Mouse (Mus musculus) liver, embryonic 14.5 days (tissue): ENCODE results near the gene Mta2. TPM values are rescaled to one million over a fixed set of nuclear protein-coding genes. Genes with fewer than 3 reads are reported as not detected.

Source experiments
- ATAC-seq: fragments of 200-750 bp; cut with Nextera tagmentation; 2 replicates; pipeline ENCODE4 v1.8.0; 2017; ENCODE audit warnings: moderate number of reproducible peaks, mild to moderate bottlenecking, moderate library complexity; ENCODE audit not compliant: insufficient read depth
- DNase-seq, 3 experiments: peaks; one replicate each; pipeline ENCODE4 v3.0.0-alpha.2; 2012 to 2013; ENCODE audit warnings: low read depth in 3 of 3, low spot score in 3 of 3
- H3K27ac ChIP-seq: fragments of 300-500 bp; sonication (generic); 2 replicates; pipeline ENCODE4 v1.5.1; 2014; ENCODE audit warnings: moderate library complexity, mild to moderate bottlenecking, control low read depth, inconsistent platforms
- H3K27me3 ChIP-seq: fragments of 300-500 bp; sonication (generic); 2 replicates; pipeline ENCODE4 v1.6.1; 2014; ENCODE audit warnings: mild to moderate bottlenecking, low read length, moderate library complexity; ENCODE audit not compliant: control insufficient read depth, insufficient read depth
- H3K36me3 ChIP-seq: fragments of 300-500 bp; sonication (generic); replicated peaks from 2 replicates; pipeline ENCODE4 v1.6.1; 2014; ENCODE audit warnings: low read depth; ENCODE audit not compliant: control insufficient read depth, insufficient read depth
- H3K4me1 ChIP-seq, 2 experiments: fragments of 200-500 bp in 1 of 2; fragments of 300-500 bp in 1 of 2; sonication (generic) in 1 of 2; replicated peaks; 2 replicates each; pipeline ENCODE4 v1.6.1; 2012 to 2014; ENCODE audit warnings: antibody characterized with exemption in 1 of 2, inconsistent platforms in 1 of 2, low read length in 1 of 2; ENCODE audit not compliant: control insufficient read depth in 2 of 2, insufficient read depth in 2 of 2
- H3K4me2 ChIP-seq: fragments of 300-500 bp; sonication (generic); 2 replicates; pipeline ENCODE4 v1.6.1; 2014; ENCODE audit warnings: low read depth, mild to moderate bottlenecking, control low read depth, moderate library complexity
- H3K4me3 ChIP-seq, 2 experiments: fragments of 200-500 bp in 1 of 2; fragments of 300-500 bp in 1 of 2; sonication (generic) in 1 of 2; 2 replicates each; pipeline ENCODE4 v1.5.1; 2012 to 2014; ENCODE audit warnings: low read depth in 2 of 2, low read length in 2 of 2, mild to moderate bottlenecking in 2 of 2, control low read depth in 1 of 2, inconsistent platforms in 1 of 2, moderate library complexity in 1 of 2; ENCODE audit not compliant: insufficient read depth in 1 of 2
- H3K9ac ChIP-seq: fragments of 300-500 bp; sonication (generic); replicated peaks from 2 replicates; pipeline ENCODE4 v1.6.1; 2014; ENCODE audit warnings: mild to moderate bottlenecking, control low read depth, moderate library complexity
- H3K9me3 ChIP-seq: fragments of 300-500 bp; sonication (generic); 2 replicates; pipeline ENCODE4 v1.6.1; 2016; ENCODE audit warnings: low read length, mixed read lengths; ENCODE audit not compliant: control insufficient read depth
- CTCF ChIP-seq: IDR thresholded peaks from 2 replicates; pipeline ENCODE4 v1.5.1; 2016; ENCODE audit warnings: antibody characterized with exemption, low read depth, control low read depth
- EP300 ChIP-seq: IDR thresholded peaks from 2 replicates; pipeline ENCODE4 v1.6.1; 2016; ENCODE audit warnings: antibody characterized with exemption, low read depth
- WGBS: fragments of 180-500 bp; shearing (Covaris S2); extraction: QIAGEN DNeasy Blood & Tissue Kit; methylation state at CpG from one replicate; pipeline ENCODE4 v1.1.7; 2014; ENCODE audit not compliant: insufficient replicate concordance; 5-methylcytosine and 5-hydroxymethylcytosine counted together
- polyA plus RNA-seq, 2 experiments: library from polyadenylated mRNA; depleted of rRNA in 1 of 2; stranded (reverse) in 1 of 2; unstranded in 1 of 2; fragments of >200 nt; fragmentation: Nextera tagmentation in 1 of 2; extraction: Ambion mirVana in 1 of 2; gene quantifications; 2 replicates each; pipeline versions ENCODE4 v1.2.1 to v1.2.3; 2012 to 2014

Mta2 gene
- polyA plus RNA-seq, 2 experiments, result 18.5 to 23.0 TPM

DNA sequence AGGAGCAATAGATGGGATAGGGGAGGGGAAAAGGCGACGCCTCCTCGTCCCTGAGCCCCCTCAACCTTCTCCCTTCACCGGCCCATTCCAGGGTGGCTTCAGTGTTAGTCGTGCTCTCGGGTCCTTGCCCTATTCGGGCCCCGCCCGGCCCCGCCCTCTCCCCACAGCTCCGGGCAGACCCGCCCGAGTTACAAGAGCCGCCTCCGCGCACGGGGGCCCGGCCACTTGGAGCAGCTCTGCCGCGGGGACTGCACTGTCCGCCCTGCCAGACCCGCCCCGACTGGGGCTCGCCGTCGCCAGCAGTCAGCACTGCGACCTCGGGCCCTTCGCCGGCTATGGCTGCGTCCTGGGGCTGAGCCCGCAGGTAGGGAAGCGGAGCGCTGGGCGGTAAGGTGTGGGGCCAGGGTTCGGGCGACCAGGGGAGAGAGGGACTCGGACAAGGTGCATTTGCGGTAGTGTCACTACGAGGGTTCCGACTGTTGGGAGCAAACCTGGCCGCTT, 47.4 kb downstream of the Mta2 start, which contains the start of gene Ahnak:
Gene Ahnak (plus strand): TSS at position 219 of the 501 bp plus-strand sequence.
- H3K4me2 ChIP-seq, result peak within 1 kb of the TSS; percentile 73
- DNase-seq (no peak), ATAC-seq (peak; percentile 65)
- H3K9ac ChIP-seq, result peak within 1 kb of the TSS; percentile 45
- peaks cover 0 to 10% of the 10 kb centered on the region in 2 experiments; a peak in 3 of 4 replicates for H3K4me1 ChIP-seq
- H3K27me3 ChIP-seq, result peaks cover 29% of the 10 kb centered on the region
- TF ChIP-seq CTCF, result no peak
- no peak for TF ChIP-seq EP300
- H3K4me3 ChIP-seq, result peak within 1 kb of the TSS; percentile 39 to 57
- no peak within 1 kb of the TSS for H3K27ac ChIP-seq
- under 1% methylated on average over 42 of the region's 42 CpGs for whole genome bisulfite sequencing
- H3K36me3 ChIP-seq, result no peaks in the 10 kb centered on the region
- no peaks in the 10 kb centered on the region for H3K9me3 ChIP-seq

DNA sequence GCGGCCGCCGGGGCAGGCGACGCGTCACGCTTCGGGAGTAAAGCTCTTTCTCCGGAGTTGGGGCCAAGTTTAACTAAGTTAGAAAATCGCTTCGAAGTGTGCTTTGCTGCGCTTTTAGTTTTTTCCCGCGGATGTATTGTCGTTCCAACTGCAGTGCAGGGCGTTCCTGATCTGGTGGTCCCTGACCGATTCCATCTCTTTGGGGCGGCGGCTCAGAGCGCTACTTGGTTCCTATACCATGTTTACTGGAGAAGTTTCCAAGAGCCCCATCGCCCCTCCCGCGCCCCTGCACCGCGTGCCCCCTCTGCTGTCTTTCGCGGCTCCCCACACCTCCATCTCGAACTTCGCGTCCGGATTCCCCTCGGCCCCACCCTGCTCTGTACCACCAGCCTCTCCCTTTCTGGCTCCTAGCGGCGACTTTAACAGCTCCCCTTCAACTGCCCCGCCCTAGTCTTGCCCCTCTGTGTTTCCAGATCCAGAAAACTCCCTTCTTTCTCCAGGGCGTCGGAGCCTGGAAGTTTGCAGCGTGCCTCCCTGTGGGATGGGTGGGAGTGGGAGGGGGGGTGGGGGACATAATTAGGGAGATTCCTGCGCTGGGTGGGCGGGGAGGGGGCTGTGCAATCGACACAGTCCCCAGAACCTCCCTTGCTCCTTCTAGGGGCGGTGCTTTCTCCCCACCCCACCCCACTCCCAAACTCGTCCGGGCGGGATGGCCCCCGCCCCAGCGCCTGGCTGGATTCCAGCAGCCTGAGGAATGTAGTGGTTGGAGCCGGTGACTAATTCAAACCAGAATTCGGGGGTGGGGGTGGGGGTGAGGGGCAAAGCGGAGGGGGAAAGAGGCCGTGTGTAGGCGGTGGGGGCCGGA, 48.1 kb downstream of the Mta2 start:
- Histone ChIP-seq H3K4me1 (peaks cover 0 to 8% of the 10 kb centered on the region in 2 experiments; a peak in 3 of 4 replicates), H3K9me3 (no peaks in the 10 kb centered on the region)

GRCm38 (mm10) chr19:8990432-8991102, 48.9 kb downstream of the Mta2 start:
- ATAC-seq (peak; percentile 18; the same call in 1 of the 2 replicates), DNase-seq (no peak)
- peak overlapping the region; percentile 73 for H3K4me2 ChIP-seq
- H3K27ac ChIP-seq, result no peak overlapping the region
- H3K9me3 ChIP-seq, result no peaks in the 10 kb centered on the region
- TF ChIP-seq EP300 (no peak), CTCF (no peak)
- no peaks in the 10 kb centered on the region for H3K36me3 ChIP-seq
- H3K9ac ChIP-seq, result no peak overlapping the region
- WGBS, result 24% methylated on average over 15 of the region's 15 CpGs
- peak overlapping the region; percentile 49 to 57 for H3K4me3 ChIP-seq
- peaks cover 29% of the 10 kb centered on the region for H3K27me3 ChIP-seq
- H3K4me1 ChIP-seq, result peaks cover 0 to 8% of the 10 kb centered on the region in 2 experiments; a peak in 3 of 4 replicates

More for the DNA sequence above, 48.1 kb downstream of the Mta2 start:
- Histone ChIP-seq H3K4me2 (peak overlapping the region; percentile 73), H3K36me3 (no peaks in the 10 kb centered on the region), H3K4me3 (peak overlapping the region; percentile 49 to 57), H3K9ac (peak overlapping the region; percentile 45), H3K27me3 (peaks cover 29% of the 10 kb centered on the region), H3K27ac (no peak overlapping the region)
- DNase-seq (no peak), ATAC-seq (0 out of 2 replicates have a peak, but pooled peaks have one; percentile 13)
- peak; percentile 32; the same call in 1 of the 2 replicates for TF ChIP-seq CTCF
- no peak for TF ChIP-seq EP300
- under 1% methylated on average over 53 of the region's 53 CpGs for WGBS

DNA sequence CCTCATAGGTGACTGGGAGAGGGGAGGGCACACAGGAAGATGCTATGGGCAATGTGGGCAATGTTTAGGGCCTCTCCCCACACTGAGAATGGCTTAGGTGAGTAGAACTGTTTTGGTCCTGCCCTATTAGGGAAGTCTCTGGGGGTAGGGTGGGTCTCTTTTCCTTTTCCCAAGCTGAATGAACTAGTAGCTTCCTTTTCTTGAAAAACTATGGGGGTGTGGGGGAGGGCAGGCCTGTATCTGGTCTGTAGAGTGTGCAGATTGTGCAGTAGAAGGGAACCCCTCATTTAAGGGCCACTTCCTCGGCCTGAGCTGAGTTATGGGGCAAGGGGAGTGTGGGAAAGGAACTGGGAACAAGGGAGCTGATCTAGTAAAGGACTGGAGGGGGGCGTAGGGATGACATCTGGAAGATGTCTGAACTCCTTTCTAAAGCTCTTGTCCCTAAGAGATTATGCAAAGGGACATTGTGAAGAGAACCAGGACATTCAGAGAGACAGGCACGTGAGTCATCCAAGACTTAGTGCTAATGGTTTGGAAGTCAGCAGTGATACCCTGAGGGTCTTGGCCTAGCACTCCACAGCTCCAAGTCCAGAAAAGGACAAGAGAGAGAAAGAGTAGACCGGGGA, 49.7 kb downstream of the Mta2 start:
- peaks cover 0 to 5% of the 10 kb centered on the region in 2 experiments; a peak in 3 of 4 replicates for H3K4me1 ChIP-seq
- H3K27ac ChIP-seq, result no peak overlapping the region
- no peaks in the 10 kb centered on the region for H3K36me3 ChIP-seq
- ATAC-seq (no peak), DNase-seq (no peak)
- H3K9me3 ChIP-seq, result no peaks in the 10 kb centered on the region
- 58% methylated on average over 4 of the region's 4 CpGs for WGBS
- no peak for TF ChIP-seq EP300
- TF ChIP-seq CTCF, result no peak
- no peak overlapping the region for H3K9ac ChIP-seq
- H3K4me3 ChIP-seq, result no peak overlapping the region
- no peak overlapping the region for H3K4me2 ChIP-seq
- H3K27me3 ChIP-seq, result peaks cover 29% of the 10 kb centered on the region
